Mouse (Mus musculus): Measurements from ENCODE around the gene Fryl. TPM values are rescaled to one million over a fixed set of nuclear protein-coding genes. Genes with fewer than 3 reads are reported as not detected.
A peak's percentile ranks its signal among the peaks of the same experiment; 100 is the strongest.

The Fryl gene
- polyA plus RNA-seq, 1 experiment from 2014 or later, result 47.4 TPM

DNA sequence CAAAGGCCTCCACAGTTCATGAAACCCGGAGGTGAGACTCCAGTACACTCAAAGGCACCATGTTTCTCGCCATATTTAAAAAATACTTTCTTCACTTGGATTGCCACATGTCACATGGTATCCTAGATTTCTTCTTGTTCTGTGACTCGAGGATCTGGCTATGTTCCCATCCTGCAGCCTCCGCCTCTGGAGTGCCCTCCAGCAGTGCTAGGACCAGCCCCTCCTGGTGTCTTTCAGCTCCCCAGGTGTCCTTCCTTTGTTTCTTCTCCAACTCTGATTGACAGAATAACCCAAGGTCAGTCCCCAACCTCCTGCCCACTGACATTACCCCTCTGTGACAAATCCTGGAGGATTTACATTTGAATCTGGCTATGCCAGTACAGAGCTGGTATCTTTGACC is 26.2 kb downstream of the Fryl start:
- Histone ChIP-seq H3K27me3 (no peaks in the 10 kb centered on the region), H3K4me3 (no peak overlapping the region), H3K9me3 (replicated peaks) (no peaks in the 10 kb centered on the region), H3K4me2 (replicated peaks) (no peak overlapping the region), H3K36me3 (no peaks in the 10 kb centered on the region), H3K9ac (no peak overlapping the region), H3K27ac (no peak overlapping the region), H3K4me1 (peaks cover 40% of the 10 kb centered on the region)
- 36% methylated on average over 4 of the region's 4 CpGs for WGBS
- no peak for ATAC-seq (ENCODE audit: low FRiP score)

DNA sequence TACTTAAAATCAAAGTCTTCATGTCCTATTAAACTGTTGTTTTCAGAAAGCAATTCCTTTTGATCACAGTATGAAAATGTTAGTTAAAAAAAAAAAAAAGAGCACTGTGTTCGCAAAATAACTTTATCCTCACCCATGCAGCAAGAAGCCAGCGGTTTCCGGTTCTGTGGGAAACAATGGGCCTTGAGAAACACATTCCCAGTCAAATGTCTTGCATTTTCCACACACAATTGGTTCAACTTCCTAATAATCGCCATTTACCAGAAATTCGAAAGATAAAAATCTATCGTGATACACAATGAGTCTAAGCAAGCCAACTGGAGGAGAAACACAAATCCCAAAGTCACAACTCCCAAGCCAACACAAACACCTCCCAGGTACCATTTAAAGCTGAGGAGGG is 27.0 kb downstream of the Fryl start:
- Histone ChIP-seq H3K4me2 (replicated peaks) (no peak overlapping the region), H3K27me3 (no peaks in the 10 kb centered on the region), H3K27ac (no peak overlapping the region), H3K36me3 (no peaks in the 10 kb centered on the region), H3K9me3 (replicated peaks) (no peaks in the 10 kb centered on the region), H3K9ac (no peak overlapping the region), H3K4me3 (no peak overlapping the region), H3K4me1 (peaks cover 40% of the 10 kb centered on the region)
- ATAC-seq (ENCODE audit: low FRiP score), result no peak
- 80% methylated on average over 6 of the region's 6 CpGs for WGBS

DNA sequence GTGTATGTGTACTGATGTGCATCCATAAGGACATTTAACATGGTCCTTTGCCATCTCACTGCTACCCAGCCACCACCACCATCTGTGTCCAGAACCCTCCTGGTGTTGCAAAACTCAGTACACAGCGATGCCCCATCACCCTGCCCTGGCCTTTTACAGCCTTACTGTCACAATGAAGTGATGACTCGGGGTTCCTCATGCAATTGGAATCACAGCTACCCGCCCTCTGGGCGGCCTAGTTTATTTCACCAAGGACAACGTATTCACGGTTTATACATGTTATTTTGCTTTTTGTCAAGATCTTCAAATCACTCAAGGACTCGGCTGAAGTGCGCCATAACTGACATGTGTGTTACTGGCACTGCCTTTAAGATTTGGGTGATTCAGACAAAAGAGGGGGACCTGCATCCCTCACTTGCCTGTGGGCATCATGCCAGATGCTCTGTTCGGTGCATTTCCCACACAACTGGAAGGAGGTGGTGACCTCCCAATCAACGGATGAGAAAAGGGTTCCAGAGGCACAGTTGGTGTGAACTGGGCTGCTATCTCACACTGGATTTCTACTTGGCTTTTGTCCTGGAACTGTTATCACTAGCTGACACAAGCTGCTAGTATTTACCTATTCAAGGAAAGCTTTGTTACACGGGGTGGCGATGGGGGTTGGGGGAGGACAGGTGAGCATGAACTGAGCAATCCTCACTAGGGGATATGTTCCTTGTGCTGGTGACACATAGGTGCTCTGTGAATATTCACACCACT is 27.9 kb downstream of the Fryl start:
- 81% methylated on average over 12 of the region's 12 CpGs for whole genome bisulfite sequencing
- H3K27ac ChIP-seq, result no peak overlapping the region; the same call in 1 of the 2 replicates

DNA sequence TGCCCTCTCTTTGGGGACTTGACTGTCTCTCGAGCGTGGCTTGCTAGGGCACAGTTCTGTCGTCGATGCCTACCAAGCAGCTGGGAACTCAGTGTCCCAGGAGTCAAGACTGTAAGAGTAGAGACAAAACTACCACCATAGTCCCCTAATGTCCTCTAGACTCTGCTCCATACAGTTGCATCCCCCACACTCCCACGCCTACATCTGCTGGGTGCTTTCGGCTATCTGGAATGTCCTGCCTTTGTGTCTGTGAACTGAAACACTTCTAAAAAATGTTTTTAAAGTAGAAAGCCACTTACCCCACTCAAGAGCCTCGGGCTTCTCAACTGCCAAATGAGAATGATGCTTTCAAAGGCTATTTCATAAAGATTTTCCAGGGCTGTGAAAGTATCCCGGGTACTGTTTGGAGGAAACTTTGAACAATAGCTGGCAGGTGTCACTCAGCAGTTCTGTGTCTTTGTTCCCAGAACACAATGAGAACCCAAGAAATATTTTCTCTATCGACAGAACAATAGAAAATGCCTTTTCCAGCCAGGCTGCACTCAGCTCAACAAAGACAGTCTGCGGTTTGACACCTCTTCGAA is 28.8 kb downstream of the Fryl start:
- no peaks in the 10 kb centered on the region for H3K27me3 ChIP-seq
- no peaks in the 10 kb centered on the region for H3K36me3 ChIP-seq
- H3K4me1 ChIP-seq, result peaks cover 32% of the 10 kb centered on the region
- WGBS, result 57% methylated on average over 11 of the region's 11 CpGs
- H3K27ac ChIP-seq, result no peak overlapping the region
- no peak overlapping the region for H3K9ac ChIP-seq
- no peaks in the 10 kb centered on the region for H3K9me3 ChIP-seq (replicated peaks)
- no peak overlapping the region for H3K4me2 ChIP-seq (replicated peaks)
- no peak overlapping the region for H3K4me3 ChIP-seq
- no peak for ATAC-seq (ENCODE audit: low FRiP score)

More for the DNA sequence above, 27.9 kb downstream of the Fryl start:
- Histone ChIP-seq H3K9ac (no peak overlapping the region), H3K4me1 (peaks cover 37% of the 10 kb centered on the region), H3K9me3 (replicated peaks) (no peaks in the 10 kb centered on the region), H3K36me3 (no peaks in the 10 kb centered on the region), H3K4me2 (replicated peaks) (no peak overlapping the region), H3K27me3 (no peaks in the 10 kb centered on the region), H3K4me3 (no peak overlapping the region)
- ATAC-seq (ENCODE audit: low FRiP score), result 0 out of 2 replicates have a peak, but pooled peaks have one; percentile 18

DNA sequence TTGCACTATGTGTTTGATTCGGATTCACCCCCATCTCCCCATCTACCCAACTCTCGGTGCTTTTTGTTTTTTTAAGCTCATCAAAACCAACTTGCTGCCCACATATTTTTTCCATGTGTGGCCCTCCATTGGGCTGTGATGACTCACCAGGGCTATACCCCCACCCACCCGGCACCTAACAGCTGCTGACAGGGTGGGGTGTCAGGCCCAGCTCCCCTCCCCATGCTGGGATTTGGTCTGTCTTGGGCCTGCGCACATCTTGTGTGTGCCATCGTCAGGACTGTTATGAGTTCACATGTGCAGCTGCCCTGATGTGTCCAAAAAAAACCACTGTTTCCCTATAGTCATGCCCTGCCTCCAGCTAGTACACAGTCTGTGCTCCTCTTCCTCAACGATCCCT is 33.4 kb downstream of the Fryl start:
- H3K4me2 ChIP-seq (replicated peaks), result no peak overlapping the region
- no peak overlapping the region for H3K27ac ChIP-seq
- H3K9ac ChIP-seq, result no peak overlapping the region
- H3K36me3 ChIP-seq, result peaks cover 16% of the 10 kb centered on the region; the same call in 1 of the 2 replicates
- no peaks in the 10 kb centered on the region for H3K9me3 ChIP-seq (replicated peaks)
- peaks cover 3% of the 10 kb centered on the region for H3K4me1 ChIP-seq
- WGBS, result 76% methylated on average over 6 of the region's 6 CpGs
- ATAC-seq (ENCODE audit: low FRiP score), result no peak
- H3K27me3 ChIP-seq, result no peaks in the 10 kb centered on the region
- H3K4me3 ChIP-seq, result no peak overlapping the region

DNA sequence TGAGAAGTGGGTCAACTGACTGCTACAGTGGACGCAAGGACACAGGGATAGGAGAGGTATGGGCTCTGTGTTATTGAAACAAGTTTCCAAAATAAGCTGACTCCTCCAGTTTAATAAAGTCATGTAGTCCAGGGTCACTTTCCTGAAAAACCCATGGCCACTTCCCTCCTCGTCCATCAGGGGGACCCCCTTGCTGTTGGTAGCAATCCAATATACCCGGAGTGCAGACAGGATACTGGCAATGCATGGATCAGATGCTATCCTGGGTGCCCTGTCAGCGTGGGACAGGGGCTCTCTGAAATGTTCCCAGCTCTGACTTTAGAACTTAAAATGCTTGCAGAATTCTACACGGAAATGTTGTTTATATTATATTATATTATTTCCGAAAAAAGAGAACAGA is 34.0 kb downstream of the Fryl start:
- 46% methylated on average over 6 of the region's 6 CpGs for WGBS

DNA sequence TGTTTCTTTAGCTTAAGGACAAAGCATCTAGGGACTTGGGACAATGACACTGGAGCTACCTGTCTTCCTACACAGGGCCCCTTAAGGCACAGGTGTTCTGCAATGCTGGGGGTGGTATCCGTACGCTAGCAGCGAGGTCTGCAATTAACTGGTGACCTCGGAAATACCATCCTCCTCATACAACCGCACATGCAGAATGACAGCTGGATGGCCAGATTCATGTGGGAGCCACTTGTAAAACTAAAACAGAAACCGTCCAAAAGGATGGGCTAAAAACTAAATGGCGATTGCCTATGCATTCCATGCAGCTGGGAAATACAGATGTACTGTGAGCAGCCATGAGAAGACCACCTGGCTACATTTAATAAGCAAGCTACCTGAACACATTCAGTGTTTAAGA is 34.6 kb downstream of the Fryl start:
- WGBS, result 90% methylated on average over 7 of the region's 7 CpGs
- Histone ChIP-seq H3K36me3 (peaks cover 16% of the 10 kb centered on the region; the same call in 1 of the 2 replicates), H3K9me3 (replicated peaks) (no peaks in the 10 kb centered on the region), H3K27ac (no peak overlapping the region), H3K4me3 (no peak overlapping the region), H3K4me2 (replicated peaks) (no peak overlapping the region), H3K4me1 (no peaks in the 10 kb centered on the region), H3K27me3 (no peaks in the 10 kb centered on the region), H3K9ac (no peak overlapping the region)
- ATAC-seq (ENCODE audit: low FRiP score), result no peak

More for the DNA sequence above, 34.0 kb downstream of the Fryl start:
- Histone ChIP-seq H3K9me3 (replicated peaks) (no peaks in the 10 kb centered on the region), H3K9ac (no peak overlapping the region), H3K36me3 (peaks cover 16% of the 10 kb centered on the region; the same call in 1 of the 2 replicates), H3K4me3 (no peak overlapping the region), H3K4me2 (replicated peaks) (no peak overlapping the region), H3K4me1 (no peaks in the 10 kb centered on the region), H3K27me3 (no peaks in the 10 kb centered on the region), H3K27ac (no peak overlapping the region)
- ATAC-seq (ENCODE audit: low FRiP score), result no peak

DNA sequence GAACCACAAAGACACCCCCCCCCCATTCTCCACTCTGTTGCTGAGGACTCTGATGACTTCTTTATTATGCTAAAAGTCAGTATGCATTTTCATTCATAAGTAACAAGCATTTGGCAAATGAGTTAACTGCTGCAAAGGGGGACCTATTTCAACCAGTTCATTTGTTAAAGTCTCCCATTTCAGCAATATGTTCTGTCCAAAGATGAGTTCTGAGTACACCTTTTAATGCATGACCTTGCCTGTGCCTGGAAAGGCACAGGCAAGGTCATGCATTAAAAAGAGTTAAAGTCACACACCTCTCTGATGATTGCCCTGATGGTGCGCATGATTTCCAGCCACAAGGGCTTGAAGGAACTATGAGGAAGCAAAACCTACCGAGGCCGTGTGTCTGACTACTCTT is 36.7 kb downstream of the Fryl start:
- Histone ChIP-seq H3K27ac (no peak overlapping the region), H3K36me3 (peaks cover 16% of the 10 kb centered on the region; the same call in 1 of the 2 replicates), H3K4me1 (no peaks in the 10 kb centered on the region), H3K4me3 (no peak overlapping the region), H3K9ac (no peak overlapping the region), H3K4me2 (replicated peaks) (no peak overlapping the region), H3K27me3 (no peaks in the 10 kb centered on the region), H3K9me3 (replicated peaks) (no peaks in the 10 kb centered on the region)
- WGBS, result 79% methylated on average over 3 of the region's 3 CpGs
- ATAC-seq (ENCODE audit: low FRiP score), result no peak

DNA sequence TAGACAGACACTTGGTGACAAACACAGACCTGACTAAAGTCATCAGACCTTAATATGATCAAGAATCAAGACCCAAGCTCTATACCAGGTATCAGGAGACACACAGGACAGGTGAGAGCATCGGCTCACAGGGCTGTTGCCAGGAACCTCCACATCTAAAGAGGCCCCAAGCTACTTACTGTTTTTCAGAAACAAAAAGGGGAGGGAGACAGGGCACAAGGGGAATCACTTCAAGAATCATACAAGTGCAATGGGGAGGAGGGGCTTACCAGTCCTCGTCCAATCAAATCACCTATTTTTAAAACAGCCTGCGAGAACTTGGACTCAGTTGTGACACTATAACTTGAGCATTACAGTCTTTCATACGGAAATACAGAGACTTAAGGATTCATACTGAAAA is 38.4 kb downstream of the Fryl start:
- WGBS, result 89% methylated on average over 4 of the region's 4 CpGs

DNA sequence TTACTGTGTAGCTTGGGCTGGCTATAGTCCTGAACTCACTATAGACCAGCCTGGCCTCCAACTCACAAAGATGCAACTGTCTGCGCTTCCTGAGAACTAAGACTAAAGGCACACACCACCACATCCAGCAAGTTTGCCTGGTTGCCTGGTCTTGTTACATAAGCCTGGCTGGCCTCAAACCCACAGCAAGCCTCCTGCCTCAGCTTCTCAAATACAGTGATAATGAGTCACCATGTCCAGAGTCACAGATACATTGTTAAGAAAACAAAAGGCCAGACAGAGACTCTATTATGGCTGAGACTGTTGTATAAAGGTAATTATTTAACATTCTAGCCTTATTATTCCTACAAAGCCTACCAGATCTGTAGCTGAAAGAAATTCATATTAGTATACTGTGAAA is 39.3 kb downstream of the Fryl start:
- Histone ChIP-seq H3K4me1 (no peaks in the 10 kb centered on the region; the same call in 1 of the 2 replicates), H3K9ac (no peak overlapping the region), H3K9me3 (replicated peaks) (no peaks in the 10 kb centered on the region), H3K4me2 (replicated peaks) (no peak overlapping the region), H3K4me3 (no peak overlapping the region), H3K27me3 (no peaks in the 10 kb centered on the region), H3K27ac (no peak overlapping the region), H3K36me3 (peaks cover 21% of the 10 kb centered on the region; the same call in 1 of the 2 replicates)
- ATAC-seq (ENCODE audit: low FRiP score), result no peak
- 95% methylated on average over 1 of the region's 1 CpGs for WGBS

More for the DNA sequence above, 38.4 kb downstream of the Fryl start:
- ATAC-seq (ENCODE audit: low FRiP score), result no peak
- Histone ChIP-seq H3K9ac (no peak overlapping the region), H3K27me3 (no peaks in the 10 kb centered on the region), H3K9me3 (replicated peaks) (no peaks in the 10 kb centered on the region), H3K4me2 (replicated peaks) (no peak overlapping the region), H3K4me3 (no peak overlapping the region), H3K36me3 (peaks cover 16% of the 10 kb centered on the region; the same call in 1 of the 2 replicates), H3K27ac (no peak overlapping the region), H3K4me1 (no peaks in the 10 kb centered on the region)

DNA sequence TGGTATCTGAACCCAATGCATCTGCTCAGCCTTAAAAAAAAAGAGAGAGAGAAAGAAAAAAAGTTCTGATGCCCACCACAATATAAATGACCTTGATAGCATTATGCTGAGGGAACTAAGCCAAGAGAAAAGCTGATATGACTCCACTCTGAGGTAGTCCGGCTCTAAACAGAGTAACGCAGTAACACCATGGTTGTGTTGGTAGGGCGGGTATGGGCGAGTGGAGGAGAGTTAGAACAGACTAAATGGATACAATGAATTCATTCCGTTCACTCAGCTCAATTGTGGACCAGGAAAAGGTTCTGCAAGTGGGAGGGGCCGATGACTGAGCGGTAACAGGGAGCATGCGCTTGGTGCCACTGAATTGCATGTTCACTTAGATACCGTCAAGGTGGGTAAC is 40.4 kb downstream of the Fryl start:
- peaks cover 26% of the 10 kb centered on the region; the same call in 1 of the 2 replicates for H3K36me3 ChIP-seq
- ATAC-seq (ENCODE audit: low FRiP score), result no peak
- H3K27ac ChIP-seq, result no peak overlapping the region
- H3K9me3 ChIP-seq (replicated peaks), result no peaks in the 10 kb centered on the region
- no peaks in the 10 kb centered on the region; the same call in 1 of the 2 replicates for H3K4me1 ChIP-seq
- 91% methylated on average over 9 of the region's 9 CpGs for WGBS
- no peak overlapping the region for H3K4me3 ChIP-seq
- no peaks in the 10 kb centered on the region for H3K27me3 ChIP-seq
- no peak overlapping the region for H3K4me2 ChIP-seq (replicated peaks)
- H3K9ac ChIP-seq, result no peak overlapping the region

DNA sequence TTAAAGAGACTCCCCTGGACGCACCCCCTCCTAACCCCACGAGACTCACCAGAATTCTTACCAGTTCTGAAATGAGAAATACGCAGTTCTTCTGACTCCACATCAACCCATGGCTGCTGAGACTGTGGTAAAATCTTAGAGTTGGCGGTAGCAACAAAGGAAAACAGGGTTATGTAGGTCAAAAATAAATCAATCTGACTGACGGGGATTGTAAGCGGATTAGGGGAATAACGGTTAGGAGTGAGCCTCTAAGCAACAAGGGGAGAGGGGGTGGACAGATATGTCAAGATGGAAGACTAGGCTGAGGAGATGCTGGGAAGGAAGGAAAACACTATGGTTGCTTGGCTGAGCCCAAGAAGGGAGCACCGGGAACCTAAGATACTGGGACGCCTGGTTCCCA is 44.0 kb downstream of the Fryl start:
- Histone ChIP-seq H3K9me3 (replicated peaks) (no peaks in the 10 kb centered on the region), H3K4me3 (no peak overlapping the region)
- WGBS, result 90% methylated on average over 9 of the region's 9 CpGs

More for the DNA sequence above, 44.0 kb downstream of the Fryl start:
- H3K27me3 ChIP-seq, result no peaks in the 10 kb centered on the region
- H3K4me1 ChIP-seq, result peaks cover 11% of the 10 kb centered on the region
- no peak for ATAC-seq (ENCODE audit: low FRiP score)
- H3K27ac ChIP-seq, result no peak overlapping the region
- H3K4me2 ChIP-seq (replicated peaks), result no peak overlapping the region
- H3K36me3 ChIP-seq, result 0 out of 2 replicates have a peak, but pooled peaks cover 10% of the 10 kb centered on the region
- H3K9ac ChIP-seq, result no peak overlapping the region

Measured in hindbrain, embryonic 12.5 days (tissue).